Mouse (Mus musculus) C3H10T1/2 (cell line): ENCODE measurements around the gene Gm10153. TPM values are rescaled to one million over a fixed set of nuclear protein-coding genes. Genes with fewer than 3 reads are reported as not detected.

Source experiments
- polyA plus RNA-seq, 2 experiments: library from polyadenylated mRNA; unstranded; fragments of >200 nt; fragmentation: generic; extraction: Trizol; gene quantifications; one replicate each; pipeline ENCODE4 v1.2.1; 2012; ENCODE audit warnings: missing spikeins in 2 of 2

Gene Gm10153
- not detected for polyA plus RNA-seq

GRCm38 (mm10) chr7:142190289-142190688, at the start of gene Gm10153:
Gene Gm10153, minus strand, starts transcription at chr7:142190389.

GRCm38 (mm10) chr7:142229871-142230270, 39.7 kb upstream of the Gm10153 start, which contains the start of gene Krtap5-5:
Gene Krtap5-5, minus strand, starts transcription at chr7:142229971.

DNA sequence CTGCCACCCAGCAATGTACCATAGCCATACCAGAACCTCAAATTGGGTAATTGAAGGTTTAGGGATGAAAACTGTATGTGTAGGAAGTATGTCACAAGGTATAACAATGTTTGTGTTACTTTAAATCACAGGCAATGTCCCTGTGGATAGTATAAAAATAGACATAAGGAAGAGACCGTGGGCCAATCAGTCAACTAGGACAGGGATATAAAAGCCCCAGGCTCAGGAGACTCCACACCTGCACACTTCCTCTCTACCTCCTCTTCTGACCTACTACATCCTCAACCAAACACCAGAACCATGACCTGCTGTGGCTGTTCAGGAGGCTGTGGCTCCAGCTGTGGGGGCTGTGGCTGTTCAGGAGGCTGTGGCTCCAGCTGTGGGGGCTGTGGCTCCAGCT, 21.4 kb upstream of the Gm10153 start, which contains the start of gene Gm7579:
Gene Gm7579 (plus strand): TSS at position 301 of the 400 bp plus-strand sequence.

DNA sequence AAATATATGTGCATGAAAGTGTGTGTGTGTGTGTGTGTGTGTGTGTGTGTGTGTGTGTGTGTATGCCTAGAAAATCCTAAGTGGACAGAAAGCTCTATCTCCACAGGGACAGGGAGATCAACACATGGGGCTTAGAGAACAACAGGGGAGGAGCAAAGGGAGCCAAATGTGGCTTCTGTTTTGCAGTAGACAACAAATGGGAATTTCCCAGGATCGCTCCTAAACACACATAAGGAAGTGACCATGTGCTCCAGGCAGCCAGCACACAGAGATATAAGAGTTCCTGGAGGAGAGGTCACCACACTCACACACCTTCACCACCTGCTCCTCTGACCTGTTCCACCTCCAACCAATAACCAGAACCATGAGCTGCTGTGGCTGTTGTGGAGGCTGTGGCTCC, 10.9 kb upstream of the Gm10153 start, which contains the start of gene Krtap5-3:
Gene Krtap5-3 (plus strand): TSS at position 301 of the 400 bp plus-strand sequence.

DNA sequence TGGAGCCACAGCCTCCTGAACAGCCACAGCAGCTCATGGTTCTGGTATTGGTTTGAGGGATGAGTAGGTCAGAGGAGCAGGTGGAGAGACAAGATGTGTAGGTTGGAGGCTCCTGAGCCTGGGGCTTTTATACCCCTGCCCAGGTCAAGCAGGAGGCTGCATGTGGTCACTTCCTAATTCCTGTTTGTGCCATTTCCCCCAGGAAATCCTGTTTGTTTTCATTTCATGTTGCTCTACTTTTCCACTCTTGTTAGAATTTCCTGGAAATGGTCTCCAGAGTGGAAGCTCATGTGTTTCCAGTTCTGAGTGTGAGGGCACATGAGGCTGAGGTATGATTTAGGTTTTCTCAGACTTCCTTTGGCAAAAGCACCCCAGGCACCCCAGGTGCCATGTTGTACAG, 14.3 kb downstream of the Gm10153 start, which contains the start of gene Krtap5-2:
Gene Krtap5-2 (minus strand): TSS at position 101 of the 400 bp plus-strand sequence.

GRCm38 (mm10) chr7:142165639-142166038, 24.6 kb downstream of the Gm10153 start, which contains the start of gene Gm4553:
Gene Gm4553, minus strand, starts transcription at chr7:142165739.

DNA sequence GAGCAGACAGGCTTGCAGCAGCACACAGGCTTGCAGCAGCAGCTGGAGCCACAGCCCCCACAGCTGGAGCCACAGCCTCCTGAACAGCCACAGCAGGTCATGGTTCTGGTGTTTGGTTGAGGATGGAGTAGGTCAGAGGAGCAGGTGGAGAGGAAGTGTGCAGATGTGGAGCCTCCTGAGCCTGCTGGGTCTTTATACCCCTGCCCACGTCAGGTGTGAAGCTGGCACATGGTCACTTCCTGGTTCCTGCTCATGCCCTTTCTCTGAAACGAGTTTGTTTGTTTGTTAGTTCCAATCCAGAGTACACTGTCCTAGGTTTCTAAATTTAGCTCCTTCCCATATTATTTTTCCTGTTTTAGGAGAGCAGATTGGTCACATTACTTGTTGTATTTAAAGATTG, 33.2 kb downstream of the Gm10153 start, which contains the start of gene Gm29735:
Gene Gm29735 (minus strand): TSS at position 101 of the 400 bp plus-strand sequence.

GRCm38 (mm10) chr7:142144507-142144906, 45.7 kb downstream of the Gm10153 start, which contains the start of gene Gm45337:
Gene Gm45337, minus strand, starts transcription at chr7:142144607.

Other genes with a start within 250 kb of the Gm10153 start
- gene Brsk2, start 240.6 kb downstream of the Gm10153 start, polyA plus RNA-seq: under 1 TPM; 0.02 to 0.21 TPM
- 10 to 100 TPM; 15.6 to 37.1 TPM for gene Mob2, start 129.3 kb downstream of the Gm10153 start, polyA plus RNA-seq
- gene Dusp8, start 94.5 kb downstream of the Gm10153 start, polyA plus RNA-seq: under 1 TPM; 0.79 to 0.83 TPM
- gene Gm45618, start 69.7 kb downstream of the Gm10153 start, polyA plus RNA-seq: not detected
- gene Gm39115, start 54.4 kb downstream of the Gm10153 start, polyA plus RNA-seq: not detected
- not detected for gene Gm45337, start 45.8 kb downstream of the Gm10153 start, polyA plus RNA-seq
- gene Gm29735, start 33.3 kb downstream of the Gm10153 start, polyA plus RNA-seq: not detected
- not detected for gene Gm4553, start 24.6 kb downstream of the Gm10153 start, polyA plus RNA-seq
- gene Krtap5-2, start 14.4 kb downstream of the Gm10153 start, polyA plus RNA-seq: not detected
- gene Krtap5-3, start 11.0 kb upstream of the Gm10153 start, polyA plus RNA-seq: not detected
- gene Gm7579, start 21.5 kb upstream of the Gm10153 start, polyA plus RNA-seq: not detected
- gene Krtap5-5, start 39.6 kb upstream of the Gm10153 start, polyA plus RNA-seq: not detected
- not detected for gene Gm40460, start 50.7 kb upstream of the Gm10153 start, polyA plus RNA-seq
- gene Gm2431, start 68.0 kb upstream of the Gm10153 start, polyA plus RNA-seq: not detected
- not detected for gene Gm4559, start 84.0 kb upstream of the Gm10153 start, polyA plus RNA-seq
- gene Krtap5-1, start 106.7 kb upstream of the Gm10153 start, polyA plus RNA-seq: not detected
- not detected for gene Krtap5-4, start 113.2 kb upstream of the Gm10153 start, polyA plus RNA-seq
- 1 to 10 TPM; 2.0 to 4.2 TPM for gene Ifitm10, start 183.4 kb upstream of the Gm10153 start, polyA plus RNA-seq
- gene Gm49369, start 192.3 kb upstream of the Gm10153 start, polyA plus RNA-seq: under 1 TPM; 0.12 to 0.13 TPM
- gene Ctsd, start 197.6 kb upstream of the Gm10153 start, polyA plus RNA-seq: 100 to 1,000 TPM; 348 to 485 TPM
- 1 to 10 TPM; 1.6 TPM for gene Syt8, start 244.5 kb upstream of the Gm10153 start, polyA plus RNA-seq